Mouse (Mus musculus) G1E (cell line): ENCODE measurements around the gene Ryr1.

Source experiments
- CTCF ChIP-seq: IDR thresholded peaks from 2 replicates; pipeline ENCODE4 v1.5.1; 2012; ENCODE audit warnings: low read depth, low read length, inconsistent platforms, mixed read lengths
- GATA1 ChIP-seq: IDR thresholded peaks from 2 replicates; pipeline ENCODE4 v1.6.1; 2012; ENCODE audit warnings: borderline replicate concordance, low read length, inconsistent platforms, mixed read lengths
- GATA2 ChIP-seq: IDR thresholded peaks from 2 replicates; pipeline ENCODE4 v1.6.1; 2012; ENCODE audit warnings: low read depth, low read length, inconsistent platforms, borderline replicate concordance
- POLR2AphosphoS5 ChIP-seq: IDR thresholded peaks from 2 replicates; pipeline ENCODE4 v1.6.1; 2012; ENCODE audit warnings: low read depth, low read length, inconsistent platforms; ENCODE audit not compliant: insufficient replicate concordance
- TAL1 ChIP-seq: conservative IDR thresholded peaks from 2 replicates; pipeline ENCODE4 v1.6.1; 2012; ENCODE audit warnings: low read depth, low read length, inconsistent platforms, mixed read lengths

GRCm38 (mm10) chr7:29028761-29029160, 96.2 kb downstream of the Ryr1 start:
- TF ChIP-seq CTCF (no peak), GATA1 (no peak), POLR2AphosphoS5 (no peak), GATA2 (no peak), TAL1 (no peak)
